Mouse (Mus musculus) MEL (cell line): ENCODE data around the gene Slc25a33. TPM values are rescaled to one million over a fixed set of nuclear protein-coding genes. Genes with fewer than 3 reads are reported as not detected.

Experiments used
- DNase-seq: peaks from one replicate; pipeline ENCODE4 v3.0.0; 2011; ENCODE audit warnings: low read depth, low spot score
- H3K27ac ChIP-seq: 2 replicates; pipeline ENCODE4 v1.5.1; 2012; ENCODE audit warnings: low read depth, mild to moderate bottlenecking, control low read depth, low read length, moderate library complexity; ENCODE audit not compliant: control insufficient read depth
- H3K27me3 ChIP-seq, 2 experiments: fragments of 150-350 bp in 1 of 2; sonication (generic) in 1 of 2; 2 replicates each; pipeline ENCODE4 v1.6.1; 2012; ENCODE audit warnings: low read length in 2 of 2, mild to moderate bottlenecking in 2 of 2, improper control_type of control experiment in 1 of 2, moderate library complexity in 1 of 2; ENCODE audit not compliant: insufficient read depth in 2 of 2, control insufficient read depth in 1 of 2
- H3K36me3 ChIP-seq, 2 experiments: 2 replicates each; pipeline ENCODE4 v1.6.1; 2012 to 2014; ENCODE audit warnings: low read length in 2 of 2, improper control_type of control experiment in 1 of 2, inconsistent platforms in 1 of 2, mild to moderate bottlenecking in 1 of 2; ENCODE audit not compliant: insufficient read depth in 2 of 2, control insufficient read depth in 1 of 2
- H3K4me1 ChIP-seq, 2 experiments: fragments of 150-350 bp in 1 of 2; sonication (generic) in 1 of 2; 2 replicates each; pipeline ENCODE4 v1.6.1; 2012; ENCODE audit warnings: low read length in 2 of 2, improper control_type of control experiment in 1 of 2, mild to moderate bottlenecking in 1 of 2; ENCODE audit not compliant: insufficient read depth in 2 of 2, control insufficient read depth in 1 of 2
- H3K4me3 ChIP-seq, 2 experiments: fragments of 150-350 bp in 1 of 2; sonication (generic) in 1 of 2; 2 replicates each; pipeline ENCODE4 v1.5.1; 2012; ENCODE audit warnings: low read depth in 2 of 2, low read length in 2 of 2, mild to moderate bottlenecking in 2 of 2, moderate library complexity in 2 of 2, control low read depth in 1 of 2, improper control_type of control experiment in 1 of 2; ENCODE audit not compliant: control insufficient read depth in 1 of 2, insufficient read depth in 1 of 2
- H3K79me2 ChIP-seq: 2 replicates; pipeline ENCODE4 v1.6.1; 2012; ENCODE audit warnings: mild to moderate bottlenecking, low read length, moderate library complexity; ENCODE audit not compliant: control insufficient read depth, poor library complexity, insufficient read depth
- H3K9ac ChIP-seq: 2 replicates; pipeline ENCODE4 v1.6.1; 2012; ENCODE audit warnings: low read depth, mild to moderate bottlenecking, control low read depth, low read length, moderate library complexity; ENCODE audit not compliant: control insufficient read depth, poor library complexity, severe bottlenecking
- H3K9me3 ChIP-seq: fragments of 150-350 bp; sonication (generic); replicated peaks from 2 replicates; pipeline ENCODE4 v1.6.1; 2012; ENCODE audit warnings: mild to moderate bottlenecking, low read length, improper control_type of control experiment, moderate library complexity; ENCODE audit not compliant: insufficient read depth
- BHLHE40 ChIP-seq: IDR thresholded peaks from 2 replicates; pipeline ENCODE4 v1.6.1; 2012; ENCODE audit warnings: low read depth, mild to moderate bottlenecking, inconsistent platforms, low read length, improper control_type of control experiment, borderline replicate concordance
- CHD1 ChIP-seq: IDR thresholded peaks from 2 replicates; pipeline ENCODE4 v1.6.1; 2012; ENCODE audit warnings: low read depth, mild to moderate bottlenecking, inconsistent platforms, low read length, improper control_type of control experiment
- CHD2 ChIP-seq: IDR thresholded peaks from 2 replicates; pipeline ENCODE4 v1.6.1; 2011; ENCODE audit warnings: low read length, improper control_type of control experiment
- CTCF ChIP-seq, 3 experiments: IDR thresholded peaks in 2 of 3; conservative IDR thresholded peaks in 1 of 3; 2 replicates each; pipeline ENCODE4 v1.5.1; 2011 to 2012; ENCODE audit warnings: low read length in 3 of 3, low read depth in 2 of 3, mild to moderate bottlenecking in 2 of 3, improper control_type of control experiment in 1 of 3, inconsistent platforms in 1 of 3, mixed read lengths in 1 of 3, moderate library complexity in 1 of 3; ENCODE audit not compliant: control insufficient read depth in 1 of 3, insufficient read depth in 1 of 3, poor library complexity in 1 of 3, severe bottlenecking in 1 of 3
- ELF1 ChIP-seq: IDR thresholded peaks from 2 replicates; pipeline ENCODE4 v1.6.1; 2014; ENCODE audit warnings: low read depth, mild to moderate bottlenecking, inconsistent platforms, low read length, improper control_type of control experiment, moderate library complexity
- EP300 ChIP-seq, 2 experiments: IDR thresholded peaks; 2 replicates each; pipeline ENCODE4 v1.6.1; 2011; ENCODE audit warnings: improper control_type of control experiment in 2 of 2, low read length in 2 of 2, low read depth in 1 of 2, mild to moderate bottlenecking in 1 of 2
- ETS1 ChIP-seq: IDR thresholded peaks from 2 replicates; pipeline ENCODE4 v1.6.1; 2012; ENCODE audit warnings: low read depth, mild to moderate bottlenecking, inconsistent platforms, low read length, improper control_type of control experiment, moderate library complexity
- GATA1 ChIP-seq: IDR thresholded peaks from 2 replicates; pipeline ENCODE4 v1.6.1; 2011; ENCODE audit warnings: low read depth, low read length, improper control_type of control experiment
- HCFC1 ChIP-seq: IDR thresholded peaks from 2 replicates; pipeline ENCODE4 v1.6.1; 2012; ENCODE audit warnings: low read depth, mild to moderate bottlenecking, inconsistent platforms, low read length, improper control_type of control experiment, moderate library complexity
- KAT2A ChIP-seq: conservative IDR thresholded peaks from 2 replicates; pipeline ENCODE4 v1.6.1; 2012; ENCODE audit warnings: low read depth, low read length, improper control_type of control experiment, inconsistent platforms
- MAZ ChIP-seq: IDR thresholded peaks from 2 replicates; pipeline ENCODE4 v1.6.1; 2012; ENCODE audit warnings: low read depth, mild to moderate bottlenecking, inconsistent platforms, low read length, improper control_type of control experiment
- MEF2A ChIP-seq: IDR thresholded peaks from 2 replicates; pipeline ENCODE4 v1.6.1; 2014; ENCODE audit warnings: low read depth, mild to moderate bottlenecking, inconsistent platforms, low read length, improper control_type of control experiment; ENCODE audit not compliant: poor library complexity, insufficient replicate concordance, severe bottlenecking; ENCODE audit errors: extremely low read depth
- MXI1 ChIP-seq: IDR thresholded peaks from 2 replicates; pipeline ENCODE4 v1.6.1; 2011; ENCODE audit warnings: mild to moderate bottlenecking, low read depth, low read length, improper control_type of control experiment
- MYC ChIP-seq: IDR thresholded peaks from 2 replicates; pipeline ENCODE4 v1.6.1; 2011; ENCODE audit warnings: low read depth, mild to moderate bottlenecking, low read length, improper control_type of control experiment, moderate library complexity
- NELFE ChIP-seq: IDR thresholded peaks from 2 replicates; pipeline ENCODE4 v1.6.1; 2011; ENCODE audit warnings: low read depth, low read length, improper control_type of control experiment
- NRF1 ChIP-seq: IDR thresholded peaks from 2 replicates; pipeline ENCODE4 v1.6.1; 2014; ENCODE audit warnings: low read depth, mild to moderate bottlenecking, inconsistent platforms, low read length, improper control_type of control experiment, moderate library complexity; ENCODE audit not compliant: poor library complexity, insufficient read depth, severe bottlenecking
- POLR2AphosphoS2 ChIP-seq: IDR thresholded peaks from 2 replicates; pipeline ENCODE4 v1.6.1; 2011; ENCODE audit warnings: low read length, improper control_type of control experiment
- POLR2AphosphoS5 ChIP-seq: IDR thresholded peaks from 2 replicates; pipeline ENCODE4 v1.6.1; 2012; ENCODE audit warnings: low read depth, borderline replicate concordance, mild to moderate bottlenecking, inconsistent platforms, low read length, moderate library complexity, mixed read lengths
- RAD21 ChIP-seq: IDR thresholded peaks from 2 replicates; pipeline ENCODE4 v1.6.1; 2011; ENCODE audit warnings: mild to moderate bottlenecking, low read depth, low read length, improper control_type of control experiment
- RCOR1 ChIP-seq: IDR thresholded peaks from 2 replicates; pipeline ENCODE4 v1.6.1; 2012; ENCODE audit warnings: low read depth, mild to moderate bottlenecking, inconsistent platforms, low read length, improper control_type of control experiment
- SIN3A ChIP-seq: IDR thresholded peaks from 2 replicates; pipeline ENCODE4 v1.6.1; 2012; ENCODE audit warnings: low read length, improper control_type of control experiment, inconsistent platforms
- TBP ChIP-seq: IDR thresholded peaks from 2 replicates; pipeline ENCODE4 v1.8.0; 2011; ENCODE audit warnings: low read depth, low read length, improper control_type of control experiment
- TCF12 ChIP-seq: IDR thresholded peaks from 2 replicates; pipeline ENCODE4 v1.6.1; 2014; ENCODE audit warnings: low read depth, mild to moderate bottlenecking, inconsistent platforms, low read length, improper control_type of control experiment, moderate library complexity
- UBTF ChIP-seq: IDR thresholded peaks from 2 replicates; pipeline ENCODE4 v1.6.1; 2012; ENCODE audit warnings: low read depth, mild to moderate bottlenecking, inconsistent platforms, low read length, improper control_type of control experiment, moderate library complexity, borderline replicate concordance; ENCODE audit not compliant: insufficient read depth
- USF1 ChIP-seq: IDR thresholded peaks from 2 replicates; pipeline ENCODE4 v1.6.1; 2014; ENCODE audit warnings: low read depth, mild to moderate bottlenecking, inconsistent platforms, low read length, improper control_type of control experiment, moderate library complexity
- ZC3H11A ChIP-seq: IDR thresholded peaks from 2 replicates; pipeline ENCODE4 v1.6.1; 2012; ENCODE audit warnings: low read depth, mild to moderate bottlenecking, inconsistent platforms, low read length, improper control_type of control experiment
- ZKSCAN1 ChIP-seq: IDR thresholded peaks from 2 replicates; pipeline ENCODE4 v1.6.1; 2012; ENCODE audit warnings: low read depth, mild to moderate bottlenecking, inconsistent platforms, low read length, improper control_type of control experiment, moderate library complexity
- ZMIZ1 ChIP-seq: IDR thresholded peaks from 2 replicates; pipeline ENCODE4 v1.6.1; 2012; ENCODE audit warnings: low read depth, mild to moderate bottlenecking, inconsistent platforms, low read length, improper control_type of control experiment, moderate library complexity
- ZNF384 ChIP-seq: IDR thresholded peaks from 2 replicates; pipeline ENCODE4 v1.6.1; 2012; ENCODE audit warnings: low read depth, mild to moderate bottlenecking, inconsistent platforms, low read length, improper control_type of control experiment
- polyA plus RNA-seq, 2 experiments: library from polyadenylated mRNA; stranded (reverse) in 1 of 2; unstranded in 1 of 2; fragments of >175 nt in 1 of 2; fragments of >200 nt in 1 of 2; gene quantifications; 2 replicates each; pipeline versions ENCODE4 v1.2.1 to v1.2.4; 2012; ENCODE audit warnings: low replicate concordance in 2 of 2, low read depth in 1 of 2; ENCODE audit not compliant: insufficient read length in 2 of 2, insufficient read depth in 1 of 2, missing spikeins in 1 of 2
- total RNA-seq: library from RNA; depleted of rRNA; stranded (reverse); fragments of 300-350 nt; gene quantifications from 2 replicates; pipeline ENCODE4 v1.2.3, GENCODE M21; 2012

Slc25a33 gene
- total and polyA plus RNA-seq, 3 experiments, result 20.6 to 103 (median 24.8) TPM

DNA sequence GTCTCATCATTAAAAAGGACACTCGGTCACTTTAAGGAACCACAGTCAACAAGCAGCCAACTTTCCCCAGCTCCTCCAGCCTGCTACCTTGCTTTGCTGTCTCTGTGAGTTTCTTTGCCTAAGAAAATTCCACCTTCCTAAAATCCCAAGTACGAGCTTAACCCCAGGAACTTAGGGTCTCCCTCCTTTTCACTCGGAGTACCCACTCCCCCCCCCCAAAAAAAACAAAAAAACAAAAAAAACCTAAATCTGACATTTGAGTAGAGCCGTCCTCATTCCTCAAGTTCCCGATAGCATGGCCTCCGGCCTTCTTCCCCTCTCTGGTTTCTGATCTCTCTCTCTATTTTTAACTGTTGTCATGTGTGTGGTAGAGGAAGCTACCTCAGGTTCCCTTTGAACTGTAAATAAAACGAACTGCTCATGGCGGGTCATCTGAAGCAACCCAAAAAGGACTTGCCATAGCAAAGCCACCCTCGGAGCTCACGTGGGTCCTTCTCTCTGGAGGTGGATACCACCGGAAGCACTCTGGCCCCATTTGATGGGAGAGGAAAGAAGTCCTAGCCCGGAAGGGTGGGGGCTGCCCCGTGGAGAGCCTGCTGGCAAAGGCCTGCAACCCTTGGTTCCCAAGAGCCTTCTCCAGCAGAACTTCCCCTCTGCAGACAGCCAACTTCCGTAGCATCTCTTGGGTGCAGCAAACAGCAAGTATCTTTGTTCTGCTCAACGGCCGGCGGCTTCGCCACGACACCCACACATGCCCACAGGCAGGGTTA is 71.7 kb downstream of the Slc25a33 start, which contains the start of gene Pik3cd (continued):
- TF ChIP-seq POLR2AphosphoS5, result no peak
- TF ChIP-seq TBP, result peak; percentile 75
- TF ChIP-seq UBTF, result no peak
- peak; percentile 7 to 77; a peak in 2 of 4 replicates for TF ChIP-seq EP300 (IDR thresholded peaks at IDR 0.05; ENCODE audit: low read depth in 1 of 2, low read length in 2 of 2)
- no peak for TF ChIP-seq ZC3H11A
- peak; percentile 81 for TF ChIP-seq MXI1
- TF ChIP-seq MAZ, result peak; percentile 29
- TF ChIP-seq CTCF (IDR thresholded peaks at IDR 0.05 in 2 of 3, conservative IDR thresholded peaks at IDR 0.05 in 1 of 3; ENCODE audit: control insufficient read depth in 1 of 3, insufficient read depth in 1 of 3, low read depth in 2 of 3, low read length in 3 of 3, poor library complexity in 1 of 3, severe bottlenecking in 1 of 3), result no peak
- TF ChIP-seq ELF1, result peak; percentile 70
- peak; percentile 79 for TF ChIP-seq SIN3A
- TF ChIP-seq CHD1, result peak; percentile 94
- TF ChIP-seq RCOR1, result no peak
- peak; percentile 78; the same call in 1 of the 2 replicates for TF ChIP-seq MYC
- no peak for TF ChIP-seq GATA1
- peak; percentile 66 for TF ChIP-seq USF1
- TF ChIP-seq CHD2, result no peak
- TF ChIP-seq TCF12, result 0 out of 2 replicates have a peak, but pooled peaks have one; percentile 16
- TF ChIP-seq ZKSCAN1, result no peak
- 0 out of 2 replicates have a peak, but pooled peaks have one; percentile 25 for TF ChIP-seq ZMIZ1
- TF ChIP-seq BHLHE40, result 0 out of 2 replicates have a peak, but pooled peaks have one; percentile 42
- TF ChIP-seq RAD21, result no peak
- TF ChIP-seq KAT2A, result peak; percentile 33; the same call in 1 of the 2 replicates

DNA sequence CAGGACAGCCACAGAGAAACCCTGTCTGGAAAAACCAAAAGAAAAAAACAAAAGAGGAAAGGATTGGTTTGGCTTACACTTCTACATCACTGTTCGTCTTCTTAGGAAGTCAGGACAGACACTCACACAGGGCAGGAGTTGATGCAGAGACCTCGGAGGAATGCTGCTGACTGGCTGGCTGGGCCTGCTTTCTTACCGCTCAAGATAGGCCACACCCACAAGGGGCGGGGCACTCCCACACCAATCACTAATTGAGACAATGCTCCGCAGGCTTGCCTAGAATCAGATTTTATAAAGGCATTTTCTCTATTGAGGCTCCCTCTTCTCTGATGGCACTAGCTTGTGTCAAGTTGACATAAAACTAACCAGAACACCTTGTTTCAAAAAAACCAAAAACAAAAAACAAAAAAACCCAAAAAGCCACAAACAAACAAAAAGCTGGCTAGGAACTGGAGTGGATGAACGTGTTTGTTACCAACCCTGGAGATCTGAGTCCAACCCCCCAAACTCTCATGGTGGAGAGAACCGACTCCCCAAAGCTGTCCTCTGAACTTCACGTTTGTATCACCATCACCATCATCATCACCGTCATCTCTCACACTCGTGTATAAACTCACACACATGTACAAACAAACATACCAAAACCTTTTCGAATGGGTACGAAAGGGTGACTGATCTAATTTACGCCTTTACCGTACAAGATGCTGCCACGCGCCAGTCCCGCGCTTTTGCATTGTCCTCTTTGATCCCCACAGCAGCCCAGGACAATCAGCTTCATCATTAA is 72.5 kb downstream of the Slc25a33 start:
- peak; percentile 96 for DNase-seq
- H3K4me1 ChIP-seq, result peaks cover 12 to 40% of the 10 kb centered on the region in 2 experiments
- TF ChIP-seq MEF2A (no peak), BHLHE40 (no peak), CTCF (IDR thresholded peaks at IDR 0.05 in 2 of 3, conservative IDR thresholded peaks at IDR 0.05 in 1 of 3; ENCODE audit: control insufficient read depth in 1 of 3, insufficient read depth in 1 of 3, low read depth in 2 of 3, low read length in 3 of 3, poor library complexity in 1 of 3, severe bottlenecking in 1 of 3) (no peak), CHD1 (no peak), ELF1 (no peak), TCF12 (peak; percentile 57; the same call in 1 of the 2 replicates), MAZ (peak; percentile 3; the same call in 1 of the 2 replicates), NRF1 (no peak), EP300 (IDR thresholded peaks at IDR 0.05; ENCODE audit: low read depth in 1 of 2, low read length in 2 of 2) (no peak; a peak in 1 of 4 replicates), NELFE (peak; percentile 73), ZMIZ1 (peak; percentile 84), HCFC1 (peak; percentile 16; the same call in 1 of the 2 replicates), ZNF384 (no peak), CHD2 (no peak), POLR2AphosphoS2 (peak; percentile 50; the same call in 1 of the 2 replicates), ETS1 (no peak), MXI1 (no peak), UBTF (no peak)

More for the DNA sequence above, 72.5 kb downstream of the Slc25a33 start:
- Histone ChIP-seq H3K27me3 (no peaks in the 10 kb centered on the region), H3K36me3 (peaks cover 0 to 20% of the 10 kb centered on the region in 2 experiments; a peak in 2 of 4 replicates), H3K79me2 (peaks cover 21% of the 10 kb centered on the region), H3K9ac (peak overlapping the region; percentile 68), H3K27ac (peak overlapping the region; percentile 89), H3K4me3 (peak overlapping the region; percentile 47 to 56), H3K9me3 (no peaks in the 10 kb centered on the region)
